Mouse (Mus musculus): ENCODE measurements at regions not wholly inside any gene's neighbourhood (a gene's known extent, or its start where the extent isn't known, plus 50 kb on each side); places are given as distances from the start of the nearest gene placed in this dataset.

DNA sequence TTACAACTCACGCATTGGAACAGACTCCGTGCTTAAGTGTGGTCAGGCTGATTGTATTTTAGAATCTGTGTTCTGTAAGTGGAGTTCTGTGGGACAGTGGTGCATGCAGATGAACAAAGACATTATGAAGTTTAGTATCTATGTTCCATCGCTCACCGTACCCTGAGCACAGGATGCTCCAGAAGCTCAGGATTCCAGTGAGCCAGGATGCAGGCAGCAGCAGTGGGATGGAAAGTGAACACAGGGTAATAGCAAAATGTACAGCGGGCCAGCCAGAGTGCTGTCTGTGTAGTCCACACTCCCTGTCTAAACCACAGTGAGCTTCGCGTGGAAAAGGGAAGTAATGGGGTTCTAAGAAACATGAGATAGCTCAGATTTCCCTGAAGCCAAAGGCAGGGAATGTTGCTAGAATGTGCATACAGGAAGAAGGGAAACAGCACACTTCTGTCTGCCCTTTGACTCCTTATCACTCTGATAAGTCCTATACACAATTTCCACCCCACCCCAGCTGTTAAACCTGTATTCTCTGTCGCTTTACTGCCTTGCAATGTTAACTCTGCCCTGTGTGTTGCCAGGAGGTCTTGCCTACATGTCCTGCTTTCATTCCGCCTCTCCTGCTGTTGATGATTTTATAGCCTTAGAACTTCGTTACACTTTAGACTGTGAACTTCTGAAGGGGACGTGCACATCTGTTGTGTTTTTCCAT lies 178.3 kb upstream of the Btg1 start:
- Histone ChIP-seq H3K9me3 (replicated peaks) (no peaks in the 10 kb centered on the region), H3K27ac (replicated peaks) (no peak overlapping the region), H3K4me1 (replicated peaks) (no peaks in the 10 kb centered on the region), H3K4me3 (replicated peaks) (no peak overlapping the region), H3K27me3 (no peaks in the 10 kb centered on the region), H3K9ac (no peak overlapping the region), H3K36me3 (replicated peaks) (no peaks in the 10 kb centered on the region), H3K4me2 (no peak overlapping the region)
- no peak for ATAC-seq (ENCODE audit: insufficient read depth)
- 55% methylated on average over 11 of the region's 11 CpGs for WGBS (ENCODE audit: insufficient replicate concordance)

DNA sequence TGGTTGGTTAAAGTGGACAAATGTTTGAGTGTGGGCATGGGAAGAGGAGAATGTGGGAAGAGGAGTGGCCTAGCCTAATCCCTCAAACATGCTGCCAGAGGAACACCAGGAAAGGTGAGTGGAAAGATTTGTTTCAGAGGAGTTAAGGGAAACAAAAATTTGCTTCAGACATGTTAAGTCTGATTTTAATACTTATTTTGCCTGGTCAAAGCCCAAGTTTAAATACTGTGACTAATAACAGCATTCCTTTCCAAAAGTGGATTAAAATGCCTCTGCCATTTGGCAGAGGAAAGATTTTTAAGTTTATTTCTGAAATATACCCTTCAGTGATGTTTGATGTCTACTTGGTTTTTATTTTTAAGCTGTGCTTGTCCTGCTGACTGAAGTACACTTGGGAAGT lies 174.6 kb upstream of the Btg1 start:
- no peaks in the 10 kb centered on the region for H3K36me3 ChIP-seq (replicated peaks)
- no peak overlapping the region for H3K4me2 ChIP-seq
- H3K27me3 ChIP-seq, result no peaks in the 10 kb centered on the region
- no peaks in the 10 kb centered on the region for H3K4me1 ChIP-seq (replicated peaks)
- no peak for ATAC-seq (ENCODE audit: insufficient read depth)
- H3K4me3 ChIP-seq (replicated peaks), result no peak overlapping the region
- no peak overlapping the region for H3K9ac ChIP-seq
- no peaks in the 10 kb centered on the region for H3K9me3 ChIP-seq (replicated peaks)
- no peak overlapping the region for H3K27ac ChIP-seq (replicated peaks)

GRCm38 (mm10) chr10:96450266-96450665 lies 166.5 kb upstream of the Btg1 start:
- 63% methylated on average over 4 of the region's 4 CpGs for WGBS (ENCODE audit: insufficient replicate concordance)
- H3K36me3 ChIP-seq (replicated peaks), result no peaks in the 10 kb centered on the region

DNA sequence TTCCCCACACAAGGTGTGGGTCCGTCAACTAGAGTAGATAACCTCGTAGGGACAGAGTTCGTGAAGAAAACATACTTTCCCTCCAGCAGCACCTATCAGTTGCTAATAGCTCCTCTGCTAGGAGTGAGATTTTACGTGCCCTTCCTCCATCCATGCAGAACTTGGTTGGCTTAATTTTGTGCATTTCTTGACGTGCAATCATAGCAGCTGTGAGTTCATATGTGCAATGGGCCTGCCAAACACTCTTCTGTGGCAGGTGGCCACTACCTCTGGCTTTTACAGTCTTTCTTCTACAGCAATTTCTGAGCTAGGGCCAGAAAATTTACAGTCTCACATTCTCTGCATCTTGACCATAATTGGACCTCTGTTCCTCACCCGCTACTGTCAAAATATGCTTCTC lies 161.9 kb upstream of the Btg1 start:
- Histone ChIP-seq H3K4me2 (no peak overlapping the region), H3K27me3 (no peaks in the 10 kb centered on the region), H3K9me3 (replicated peaks) (no peaks in the 10 kb centered on the region), H3K27ac (replicated peaks) (no peak overlapping the region), H3K36me3 (replicated peaks) (no peaks in the 10 kb centered on the region), H3K4me3 (replicated peaks) (no peak overlapping the region), H3K9ac (no peak overlapping the region), H3K4me1 (replicated peaks) (no peaks in the 10 kb centered on the region)
- WGBS (ENCODE audit: insufficient replicate concordance), result 62% methylated on average over 6 of the region's 6 CpGs
- no peak for ATAC-seq (ENCODE audit: insufficient read depth)

More at GRCm38 (mm10) chr10:96450266-96450665, 166.5 kb upstream of the Btg1 start:
- Histone ChIP-seq H3K4me3 (replicated peaks) (no peak overlapping the region), H3K4me1 (replicated peaks) (no peaks in the 10 kb centered on the region), H3K27me3 (no peaks in the 10 kb centered on the region), H3K27ac (replicated peaks) (no peak overlapping the region), H3K9me3 (replicated peaks) (no peaks in the 10 kb centered on the region), H3K9ac (no peak overlapping the region), H3K4me2 (no peak overlapping the region)
- no peak for ATAC-seq (ENCODE audit: insufficient read depth)

GRCm38 (mm10) chr10:96458551-96458950 lies 158.3 kb upstream of the Btg1 start:
- no peak overlapping the region for H3K27ac ChIP-seq (replicated peaks)
- no peak overlapping the region for H3K4me2 ChIP-seq
- no peaks in the 10 kb centered on the region for H3K27me3 ChIP-seq
- no peak overlapping the region for H3K9ac ChIP-seq
- no peaks in the 10 kb centered on the region for H3K4me1 ChIP-seq (replicated peaks)
- H3K4me3 ChIP-seq (replicated peaks), result no peak overlapping the region
- WGBS (ENCODE audit: insufficient replicate concordance), result 70% methylated on average over 4 of the region's 4 CpGs
- no peak for ATAC-seq (ENCODE audit: insufficient read depth)
- no peaks in the 10 kb centered on the region for H3K9me3 ChIP-seq (replicated peaks)
- no peaks in the 10 kb centered on the region for H3K36me3 ChIP-seq (replicated peaks)

- no peak for ATAC-seq (ENCODE audit: insufficient read depth)
- 72% methylated on average over 3 of the region's 3 CpGs for WGBS (ENCODE audit: insufficient replicate concordance)
- H3K36me3 ChIP-seq (replicated peaks), result no peaks in the 10 kb centered on the region
These were observed 157.6 kb upstream of the Btg1 start for GRCm38 (mm10) chr10:96459186-96459585.

DNA sequence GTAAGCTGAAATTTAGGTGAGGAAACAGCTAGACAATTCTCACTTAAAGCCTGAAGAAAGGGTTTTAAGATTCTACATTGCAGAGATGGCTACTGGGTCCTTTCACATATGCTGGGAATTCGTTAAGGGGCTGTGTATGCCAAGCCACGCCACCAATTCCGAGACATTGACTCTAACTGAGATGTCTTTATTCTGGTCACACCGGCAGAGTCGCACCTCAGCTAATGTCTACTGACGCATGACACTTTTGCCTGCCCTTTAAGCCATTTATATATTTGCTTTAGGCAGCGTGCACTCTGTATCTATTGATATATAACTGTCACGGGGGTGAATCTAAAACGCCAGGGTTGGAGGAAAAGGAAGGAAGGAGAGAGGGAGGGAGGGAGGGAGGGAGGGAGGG lies 156.7 kb upstream of the Btg1 start:
- Histone ChIP-seq H3K4me3 (replicated peaks) (no peak overlapping the region), H3K4me1 (replicated peaks) (no peaks in the 10 kb centered on the region), H3K27me3 (no peaks in the 10 kb centered on the region), H3K4me2 (no peak overlapping the region), H3K9me3 (replicated peaks) (no peaks in the 10 kb centered on the region), H3K36me3 (replicated peaks) (no peaks in the 10 kb centered on the region), H3K27ac (replicated peaks) (no peak overlapping the region), H3K9ac (no peak overlapping the region)
- no peak for ATAC-seq (ENCODE audit: insufficient read depth)
- 59% methylated on average over 9 of the region's 9 CpGs for WGBS (ENCODE audit: insufficient replicate concordance)

More at GRCm38 (mm10) chr10:96459186-96459585, 157.6 kb upstream of the Btg1 start:
- H3K4me2 ChIP-seq, result no peak overlapping the region
- H3K4me3 ChIP-seq (replicated peaks), result no peak overlapping the region
- H3K27ac ChIP-seq (replicated peaks), result no peak overlapping the region
- no peaks in the 10 kb centered on the region for H3K4me1 ChIP-seq (replicated peaks)
- H3K9ac ChIP-seq, result no peak overlapping the region
- no peaks in the 10 kb centered on the region for H3K9me3 ChIP-seq (replicated peaks)
- H3K27me3 ChIP-seq, result no peaks in the 10 kb centered on the region

GRCm38 (mm10) chr10:96460617-96461338 lies 156.0 kb upstream of the Btg1 start:
- WGBS (ENCODE audit: insufficient replicate concordance), result 63% methylated on average over 10 of the region's 10 CpGs
- Histone ChIP-seq H3K27me3 (no peaks in the 10 kb centered on the region), H3K9ac (no peak overlapping the region), H3K36me3 (replicated peaks) (no peaks in the 10 kb centered on the region), H3K4me1 (replicated peaks) (no peaks in the 10 kb centered on the region), H3K27ac (replicated peaks) (no peak overlapping the region), H3K9me3 (replicated peaks) (no peaks in the 10 kb centered on the region), H3K4me3 (replicated peaks) (no peak overlapping the region), H3K4me2 (no peak overlapping the region)
- no peak for ATAC-seq (ENCODE audit: insufficient read depth)

- H3K27me3 ChIP-seq, result no peaks in the 10 kb centered on the region
- H3K9me3 ChIP-seq (replicated peaks), result no peaks in the 10 kb centered on the region
- H3K4me1 ChIP-seq (replicated peaks), result no peaks in the 10 kb centered on the region
- no peak overlapping the region for H3K4me3 ChIP-seq (replicated peaks)
- WGBS (ENCODE audit: insufficient replicate concordance), result 45% methylated on average over 6 of the region's 6 CpGs
- no peaks in the 10 kb centered on the region for H3K36me3 ChIP-seq (replicated peaks)
- ATAC-seq (ENCODE audit: insufficient read depth), result no peak
- no peak overlapping the region for H3K9ac ChIP-seq
- H3K4me2 ChIP-seq, result no peak overlapping the region
- H3K27ac ChIP-seq (replicated peaks), result no peak overlapping the region
These were observed 150.8 kb upstream of the Btg1 start for GRCm38 (mm10) chr10:96465967-96466366.

DNA sequence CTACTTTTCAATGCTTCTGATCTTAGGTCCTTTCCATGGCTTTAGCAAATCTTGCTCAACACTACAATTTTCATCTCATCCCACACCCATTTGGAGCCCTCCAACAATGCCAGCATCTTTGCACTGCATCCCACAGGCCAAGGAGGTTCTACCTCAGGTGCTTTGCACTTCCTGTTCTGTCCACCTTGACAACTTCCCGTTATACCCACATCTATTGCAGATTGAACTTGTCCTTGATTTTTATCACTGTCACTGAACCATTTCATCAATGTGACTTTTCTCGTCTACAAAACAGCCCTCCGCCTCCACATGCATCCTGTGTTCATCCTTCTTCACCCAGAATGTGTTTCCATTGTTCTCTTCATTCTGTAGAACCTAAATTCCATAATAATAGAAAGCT lies 150.0 kb upstream of the Btg1 start:
- Histone ChIP-seq H3K4me1 (replicated peaks) (no peaks in the 10 kb centered on the region), H3K4me3 (replicated peaks) (no peak overlapping the region), H3K4me2 (no peak overlapping the region), H3K36me3 (replicated peaks) (no peaks in the 10 kb centered on the region), H3K27ac (replicated peaks) (no peak overlapping the region), H3K9me3 (replicated peaks) (no peaks in the 10 kb centered on the region), H3K9ac (no peak overlapping the region), H3K27me3 (no peaks in the 10 kb centered on the region)
- WGBS (ENCODE audit: insufficient replicate concordance), result 55% methylated on average over 3 of the region's 3 CpGs
- ATAC-seq (ENCODE audit: insufficient read depth), result no peak

GRCm38 (mm10) chr10:96467661-96468060 lies 149.1 kb upstream of the Btg1 start:
- no peak overlapping the region for H3K9ac ChIP-seq
- no peak overlapping the region for H3K4me3 ChIP-seq (replicated peaks)
- H3K9me3 ChIP-seq (replicated peaks), result no peaks in the 10 kb centered on the region
- no peak for ATAC-seq (ENCODE audit: insufficient read depth)
- no peaks in the 10 kb centered on the region for H3K4me1 ChIP-seq (replicated peaks)
- WGBS (ENCODE audit: insufficient replicate concordance), result 67% methylated on average over 4 of the region's 4 CpGs
- no peak overlapping the region for H3K27ac ChIP-seq (replicated peaks)
- H3K36me3 ChIP-seq (replicated peaks), result no peaks in the 10 kb centered on the region
- H3K27me3 ChIP-seq, result no peaks in the 10 kb centered on the region
- no peak overlapping the region for H3K4me2 ChIP-seq

GRCm38 (mm10) chr10:96471523-96471922 lies 145.3 kb upstream of the Btg1 start:
- no peak overlapping the region for H3K27ac ChIP-seq (replicated peaks)
- H3K27me3 ChIP-seq, result no peaks in the 10 kb centered on the region
- no peak overlapping the region for H3K9ac ChIP-seq
- no peaks in the 10 kb centered on the region for H3K9me3 ChIP-seq (replicated peaks)
- H3K4me1 ChIP-seq (replicated peaks), result no peaks in the 10 kb centered on the region
- H3K36me3 ChIP-seq (replicated peaks), result no peaks in the 10 kb centered on the region
- H3K4me2 ChIP-seq, result no peak overlapping the region
- ATAC-seq (ENCODE audit: insufficient read depth), result no peak
- H3K4me3 ChIP-seq (replicated peaks), result no peak overlapping the region
